Mouse (Mus musculus) ZHBTc4 (cell line): ENCODE data around the gene Saxo1.
A peak's percentile ranks its signal among the peaks of the same experiment; 100 is the strongest.

Experiments used
- DNase-seq: peaks from one replicate; pipeline ENCODE4 v3.0.0-alpha.2; 2011; ENCODE audit warnings: low read depth, low spot score

The Saxo1 gene

DNA sequence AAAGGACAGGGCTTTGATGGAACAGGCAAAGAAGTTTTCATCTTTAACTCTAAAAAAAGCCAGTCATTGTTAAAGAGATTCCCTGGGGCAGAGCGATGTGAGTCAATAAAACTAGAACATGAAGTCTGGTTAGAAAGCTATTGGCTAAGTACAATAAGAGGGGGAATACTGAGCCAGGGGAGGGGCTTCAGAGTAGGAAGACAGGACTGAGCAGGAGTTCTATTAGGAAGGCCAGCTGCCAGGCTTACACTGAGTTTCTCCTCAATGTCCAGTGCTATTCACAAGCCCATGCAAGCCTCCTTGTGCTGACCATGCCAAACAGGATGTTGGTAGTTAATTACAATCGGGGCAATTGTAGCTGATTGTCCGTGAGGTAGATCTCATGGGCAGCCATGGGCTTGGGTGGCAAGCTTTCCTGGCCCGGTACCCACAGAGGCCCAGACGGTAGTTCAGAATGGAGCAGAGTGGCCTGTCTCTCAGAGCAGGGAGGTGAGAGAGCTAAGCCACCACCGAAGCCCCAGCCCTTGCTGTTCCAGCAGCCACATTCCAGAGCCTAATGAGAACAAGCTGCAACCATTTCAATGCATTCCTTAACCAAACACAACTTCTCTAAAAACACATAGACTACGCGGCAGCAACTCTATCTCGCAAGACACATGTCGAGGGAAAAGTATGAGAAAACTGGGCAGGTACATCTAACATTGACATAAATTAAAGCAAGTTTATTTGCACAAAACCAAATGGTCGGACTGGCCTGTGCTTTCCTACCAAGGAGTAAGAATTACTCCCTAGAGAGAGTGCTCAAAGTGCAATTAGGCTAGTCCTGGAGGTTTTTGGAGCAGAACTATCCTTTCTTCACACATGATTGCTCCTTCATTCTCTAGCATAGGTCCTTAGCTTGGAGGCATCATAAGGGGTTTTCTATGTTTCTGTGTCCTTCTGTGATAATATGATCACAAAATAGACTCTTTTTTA is 30.7 kb downstream of the Saxo1 start:
- no peak for DNase-seq

DNA sequence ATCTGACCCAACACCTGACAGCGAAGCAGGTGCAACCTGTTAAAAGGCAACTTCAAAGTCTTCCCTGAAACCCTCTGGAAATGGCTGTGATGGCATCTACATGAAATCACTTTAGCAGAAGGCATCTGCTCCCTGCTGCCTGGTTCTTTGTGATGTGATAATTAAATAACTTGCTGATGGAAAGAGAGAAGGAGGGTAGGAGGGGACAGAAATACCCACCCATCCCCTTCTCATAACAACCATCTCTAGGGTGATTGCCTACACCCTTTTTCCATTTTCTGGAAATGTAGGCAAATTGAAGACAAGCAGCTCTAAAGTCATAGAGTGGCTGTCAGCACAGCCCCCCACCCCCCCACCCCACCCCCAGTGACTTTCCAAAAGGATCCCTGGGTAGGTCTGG is 33.6 kb downstream of the Saxo1 start:
- DNase-seq: no peak

DNA sequence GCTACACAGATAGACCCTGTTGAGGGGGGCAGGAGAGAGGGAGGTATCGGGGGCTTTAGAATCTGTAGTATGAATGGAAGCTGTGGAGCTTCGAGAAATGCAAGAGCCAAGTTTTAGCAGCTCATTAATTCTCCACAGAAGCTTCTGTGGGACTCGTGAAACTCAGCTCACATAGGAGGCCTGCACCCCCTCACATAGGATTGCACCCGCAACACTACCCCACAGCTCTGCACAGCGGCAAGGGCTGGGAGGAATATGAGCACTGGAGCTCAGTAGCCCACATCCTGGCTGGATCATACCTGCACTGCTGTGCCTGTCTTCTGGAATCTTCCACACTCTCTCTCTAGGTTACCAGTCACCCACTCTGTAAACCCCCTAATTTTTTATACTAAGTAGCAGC is 34.4 kb downstream of the Saxo1 start:
- no peak for DNase-seq

DNA sequence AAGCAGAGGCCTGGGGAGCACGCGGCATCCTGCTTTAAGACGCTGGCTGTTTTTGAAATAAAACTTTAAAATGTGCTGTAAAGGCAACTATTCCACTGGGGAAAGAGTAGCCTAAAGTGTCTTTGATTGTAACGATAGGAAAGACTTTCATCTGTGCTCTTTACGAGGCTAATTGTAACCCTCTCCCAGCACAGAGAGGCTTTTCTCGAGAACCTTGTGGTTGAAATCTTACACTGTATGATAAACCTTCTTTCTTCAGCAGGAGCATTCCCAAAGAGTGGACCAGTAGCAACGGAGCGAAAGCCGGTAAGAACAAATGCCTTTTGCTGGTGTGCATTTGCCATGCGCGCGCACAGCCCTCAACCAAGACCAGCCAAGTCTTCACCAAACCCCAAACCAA is 37.4 kb downstream of the Saxo1 start:
- no peak for DNase-seq

DNA sequence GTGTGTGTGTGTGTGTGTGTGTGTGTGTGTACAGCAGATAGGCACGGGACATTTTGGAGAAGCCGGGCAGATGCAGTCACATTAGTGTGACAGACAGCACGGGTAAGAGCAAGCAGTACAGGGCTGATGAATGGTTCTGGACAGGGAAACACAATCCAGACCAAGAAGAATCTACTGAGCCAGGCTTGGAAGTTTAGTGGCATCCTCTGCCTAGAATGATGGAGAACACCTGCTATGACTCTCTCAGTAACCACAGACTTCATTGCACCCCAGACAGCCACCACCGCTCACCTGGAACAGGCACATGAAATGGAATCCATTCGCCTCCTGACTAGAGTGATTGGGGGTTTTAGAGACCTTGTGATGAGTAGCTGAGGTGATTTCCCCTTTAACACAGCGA is 38.2 kb downstream of the Saxo1 start:
- no peak for DNase-seq

DNA sequence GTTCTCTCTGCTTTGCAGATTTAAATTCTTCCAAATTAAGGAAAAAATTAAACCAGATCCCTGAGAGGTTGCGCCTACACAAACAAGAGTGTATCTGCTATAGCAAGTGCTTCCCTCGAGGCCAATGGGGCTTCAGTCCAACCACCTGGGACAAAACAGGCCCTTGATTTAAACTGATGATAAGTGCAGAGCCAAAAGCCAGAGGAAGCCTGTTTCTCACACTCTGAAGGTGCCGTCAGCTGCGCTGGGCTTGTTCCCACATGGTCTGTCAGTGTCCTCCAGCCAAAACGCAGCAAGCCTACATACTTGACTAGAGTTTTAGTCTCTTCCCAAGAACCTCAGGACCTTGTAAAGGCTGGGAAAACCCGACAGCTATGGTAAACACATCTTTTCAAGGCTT is 53.5 kb downstream of the Saxo1 start:
- DNase-seq: no peak

DNA sequence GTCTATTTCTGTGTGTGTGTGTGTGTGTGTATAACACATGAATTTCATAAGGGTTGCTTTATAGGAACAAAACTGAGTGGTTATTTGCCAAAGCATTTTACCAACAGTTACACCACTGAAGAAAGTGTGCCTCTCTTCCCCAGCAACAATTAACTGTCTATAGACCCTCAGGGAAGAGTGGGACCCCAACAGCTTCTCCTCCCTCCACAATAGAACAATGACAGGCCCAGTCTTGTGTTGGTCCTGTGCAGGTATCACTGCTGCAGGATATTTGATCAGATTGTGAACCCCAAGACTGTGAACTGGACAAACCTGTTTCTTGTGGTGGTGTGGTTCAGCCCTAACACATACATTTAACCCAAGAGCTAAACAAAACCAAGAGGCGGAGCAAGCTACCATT is 58.6 kb downstream of the Saxo1 start:
- DNase-seq: no peak

DNA sequence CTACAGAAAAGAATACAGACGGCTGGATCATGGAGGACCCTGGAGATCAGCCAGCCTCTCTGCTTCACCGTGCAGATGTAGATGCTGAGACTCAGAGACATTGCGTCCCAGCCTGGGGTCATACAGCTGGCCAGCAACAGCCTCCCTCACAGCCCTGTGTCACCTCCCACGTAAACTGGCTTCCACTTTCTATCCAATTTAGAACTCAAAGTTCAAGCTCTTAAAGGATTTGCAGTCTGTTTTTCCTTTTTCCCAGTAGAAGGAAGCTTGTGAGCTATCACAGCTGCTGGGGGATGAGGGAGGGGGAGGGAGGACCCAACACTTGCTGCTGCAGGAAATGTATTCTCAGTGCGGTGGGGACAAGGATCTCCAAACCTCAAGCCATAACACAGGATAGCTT is 59.4 kb downstream of the Saxo1 start:
- DNase-seq: no peak

DNA sequence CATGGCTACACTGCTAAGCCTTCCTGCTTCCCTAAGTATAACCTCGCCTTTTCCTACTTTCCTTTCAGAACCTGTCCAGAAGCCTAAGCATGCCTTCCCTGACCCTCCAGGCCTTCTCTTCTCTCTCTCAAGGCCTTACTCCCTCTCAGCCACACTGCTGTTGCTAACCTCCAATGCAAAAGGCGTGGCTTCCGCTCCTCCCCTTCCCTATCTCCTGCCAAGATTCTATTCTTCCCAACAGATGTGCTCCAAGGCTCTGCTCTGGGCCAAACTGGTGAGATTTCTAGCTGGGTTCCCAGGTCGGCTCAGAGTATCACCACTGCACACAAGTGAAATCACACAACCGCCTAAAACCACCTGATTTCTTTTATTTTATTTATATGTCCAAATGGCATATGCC is 69.0 kb downstream of the Saxo1 start:
- peak; percentile 25 for DNase-seq

DNA sequence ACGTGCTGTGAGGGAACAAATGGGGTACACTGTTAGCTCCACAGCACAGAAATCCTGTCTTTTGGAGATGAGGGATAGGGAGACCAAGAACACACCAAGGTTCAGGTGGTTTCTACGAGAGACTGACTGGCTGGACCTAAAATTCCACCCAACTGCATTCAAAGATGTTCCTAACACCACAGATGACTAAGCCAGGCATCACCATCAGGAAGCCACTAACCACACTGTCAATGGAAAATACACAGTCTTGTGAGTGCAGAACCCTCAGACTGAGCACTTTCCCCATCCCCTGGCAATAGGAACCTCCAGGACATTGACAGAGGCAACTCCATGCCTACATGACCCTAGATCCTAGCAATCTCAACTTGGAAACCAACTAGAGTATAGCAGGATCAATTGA is 71.2 kb downstream of the Saxo1 start:
- DNase-seq: no peak

DNA sequence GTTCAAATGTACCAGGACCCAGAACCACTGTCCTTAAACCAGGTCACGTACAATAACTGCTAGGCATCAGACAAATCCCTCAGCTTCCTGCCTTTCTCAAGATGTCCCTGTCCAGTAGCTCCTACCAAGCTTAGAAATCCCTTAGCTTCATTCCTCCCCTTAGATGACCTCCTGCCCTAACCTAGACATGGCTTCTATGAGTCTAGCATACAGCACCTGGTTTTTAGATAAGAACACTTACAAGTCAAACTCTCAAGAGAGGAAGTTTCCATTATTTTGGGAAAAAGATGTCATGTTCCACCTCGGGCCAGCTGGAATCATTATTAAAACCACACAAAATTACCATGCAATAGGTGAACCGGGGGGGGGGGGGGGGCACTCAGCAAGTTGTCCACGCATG is 71.6 kb downstream of the Saxo1 start:
- no peak for DNase-seq

DNA sequence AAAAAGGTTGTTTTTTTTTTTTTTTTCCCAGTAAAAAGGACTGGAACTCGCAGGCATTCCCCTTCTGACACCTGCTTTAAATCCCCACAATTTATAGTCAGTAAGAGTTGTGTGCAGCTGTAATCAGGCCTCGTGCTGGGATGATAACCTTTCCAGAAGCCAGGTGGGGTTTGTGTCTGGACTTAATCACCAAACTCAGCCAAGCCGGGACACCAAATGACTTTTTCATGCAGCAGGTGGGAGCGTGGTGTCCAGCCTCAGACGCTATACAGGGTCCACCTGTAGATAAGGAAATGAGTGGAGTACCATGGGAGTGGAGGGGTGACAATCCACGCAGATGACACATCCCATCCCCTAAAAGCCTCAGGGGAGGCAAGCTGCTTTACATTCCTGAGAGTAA is 73.1 kb downstream of the Saxo1 start:
- DNase-seq: no peak

DNA sequence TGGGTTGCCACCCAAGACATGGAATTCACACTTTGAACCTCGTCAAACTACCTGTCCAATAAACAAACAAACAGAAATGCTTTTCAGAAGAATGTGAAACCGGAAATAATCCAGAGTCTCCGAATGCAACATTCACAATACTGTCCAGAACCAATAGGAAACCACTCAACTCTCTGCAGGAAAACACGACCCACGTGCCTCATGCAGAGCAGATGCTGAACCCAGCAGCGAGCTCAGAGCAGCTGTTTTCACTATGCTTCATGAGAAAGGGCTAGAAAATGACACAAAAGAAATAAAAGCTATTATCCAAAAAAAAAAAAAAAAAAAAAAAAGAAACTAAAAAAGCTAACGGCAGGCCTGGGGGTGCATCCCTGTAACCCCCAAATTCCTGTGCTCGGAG is 74.4 kb downstream of the Saxo1 start:
- DNase-seq: no peak

DNA sequence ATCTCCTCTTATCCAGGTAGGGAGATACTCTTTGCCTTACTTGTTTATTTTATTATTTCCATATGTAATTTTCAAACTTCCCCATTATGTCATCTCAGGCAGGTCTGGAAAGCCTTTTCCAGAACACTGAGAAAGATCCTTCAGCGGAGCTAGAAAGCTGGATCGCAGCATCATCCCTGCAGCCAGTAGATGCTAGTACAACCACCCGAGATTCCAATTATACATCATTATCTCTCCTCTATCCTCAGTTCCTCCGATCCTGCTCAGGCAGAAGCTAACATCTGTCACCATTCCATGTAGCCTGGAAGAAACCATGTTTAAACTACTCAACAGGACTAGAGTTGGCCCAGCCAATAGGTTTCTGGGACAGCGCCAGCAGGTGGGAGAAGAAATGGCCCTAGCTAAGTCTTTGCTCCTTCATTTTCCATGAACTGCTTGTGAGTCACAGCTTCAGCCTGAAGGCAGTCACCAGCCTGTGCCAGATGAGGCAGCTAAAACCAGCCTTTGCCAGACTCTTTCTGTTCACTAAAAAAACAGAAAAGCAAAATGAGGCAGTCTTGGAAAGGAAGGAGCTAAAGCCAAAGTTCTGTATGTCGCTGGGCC is 75.0 kb downstream of the Saxo1 start:
- DNase-seq: no peak

DNA sequence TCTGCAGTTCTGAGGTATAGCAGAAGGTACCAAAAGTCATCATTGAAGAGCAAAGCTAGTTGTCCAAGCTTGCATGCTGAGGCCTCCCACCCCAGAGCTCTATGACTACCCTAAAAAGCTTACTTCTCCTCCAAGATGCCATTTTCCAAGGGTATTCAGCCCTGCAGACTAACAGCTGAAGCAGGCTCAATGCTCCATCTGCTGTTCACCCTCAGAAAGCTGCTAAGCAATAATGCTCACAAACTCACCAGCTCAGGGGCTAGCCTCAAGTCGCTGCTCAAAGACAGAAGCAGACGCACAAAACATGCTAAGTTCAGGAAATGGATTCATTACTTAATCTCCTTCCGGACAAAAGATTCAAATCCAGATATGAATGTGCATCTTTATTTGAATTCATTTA is 77.2 kb downstream of the Saxo1 start:
- no peak for DNase-seq

DNA sequence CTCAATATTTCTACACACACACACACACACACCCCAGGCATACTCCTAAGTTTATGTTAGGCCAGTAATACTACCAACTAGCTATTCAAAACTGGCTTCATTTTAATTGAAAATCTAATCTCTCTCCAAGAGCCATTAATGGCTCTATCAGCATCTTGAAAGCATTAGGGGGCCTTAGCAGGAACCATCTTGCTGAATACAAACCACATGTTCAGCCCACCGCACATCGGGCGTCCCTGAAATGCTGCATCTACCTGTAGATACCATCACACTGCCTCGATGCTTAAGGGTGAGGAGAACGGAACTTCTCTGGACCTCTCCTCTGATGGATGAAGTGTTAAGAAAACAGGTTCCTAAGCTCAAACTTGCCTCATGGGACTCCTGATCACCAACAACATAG is 93.3 kb downstream of the Saxo1 start:
- no peak for DNase-seq

DNA sequence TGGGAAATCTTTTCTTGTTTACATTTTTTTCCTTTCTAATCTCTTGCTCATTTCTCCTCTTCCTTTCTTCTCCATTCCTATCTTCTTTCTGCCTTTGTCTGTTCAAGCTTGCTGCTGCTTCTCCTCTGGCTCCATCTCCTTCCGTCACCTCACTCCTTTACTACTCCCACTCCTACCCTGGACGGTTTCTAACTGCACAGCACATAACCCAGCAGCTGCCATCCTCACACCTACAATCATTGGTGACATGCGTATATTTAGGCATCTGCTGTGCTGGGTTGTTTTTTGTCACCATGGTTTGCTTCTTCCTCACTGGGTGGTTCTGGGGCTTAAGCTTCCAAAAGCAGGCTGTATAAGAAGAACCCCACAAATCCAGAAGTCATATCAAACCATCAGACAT is 107.7 kb downstream of the Saxo1 start:
- no peak for DNase-seq

DNA sequence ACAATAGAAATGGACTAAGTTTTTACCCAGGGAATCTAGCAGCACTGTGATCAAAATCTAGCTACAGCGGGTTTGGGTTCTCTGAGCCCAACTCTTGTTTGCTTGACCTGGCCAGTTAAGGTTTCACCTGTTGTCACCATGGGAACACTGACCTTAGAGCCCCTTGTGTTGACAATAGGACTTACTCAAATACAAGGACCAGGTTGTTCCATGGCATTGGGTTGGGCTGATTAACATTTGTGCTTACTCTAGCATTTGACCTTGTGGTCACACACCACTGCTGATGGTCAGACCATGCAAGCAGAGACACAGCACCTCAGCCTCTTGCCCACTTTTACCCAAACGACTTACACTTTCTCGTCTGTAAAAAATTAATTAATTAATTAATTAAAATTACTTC is 121.8 kb downstream of the Saxo1 start:
- peak; percentile 6 for DNase-seq

DNA sequence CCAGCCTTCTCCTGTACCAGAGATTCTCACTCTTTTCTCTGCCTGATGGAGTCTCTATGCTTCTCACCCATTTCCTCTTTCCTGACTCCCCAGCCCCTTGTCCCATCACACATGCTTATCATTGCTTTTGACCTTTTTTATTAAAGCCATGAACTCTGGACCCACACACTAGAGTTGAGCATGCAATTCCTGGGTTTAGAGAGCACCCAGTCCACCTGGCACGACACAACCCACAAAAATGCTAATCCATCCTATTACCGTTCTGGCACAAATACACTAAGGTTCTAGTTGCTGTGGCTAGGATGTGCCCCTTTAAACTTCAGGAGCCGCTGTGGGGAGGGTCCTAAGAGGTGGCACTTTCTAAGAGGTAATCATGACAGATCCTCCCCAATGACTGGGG is 122.5 kb downstream of the Saxo1 start:
- DNase-seq: no peak

DNA sequence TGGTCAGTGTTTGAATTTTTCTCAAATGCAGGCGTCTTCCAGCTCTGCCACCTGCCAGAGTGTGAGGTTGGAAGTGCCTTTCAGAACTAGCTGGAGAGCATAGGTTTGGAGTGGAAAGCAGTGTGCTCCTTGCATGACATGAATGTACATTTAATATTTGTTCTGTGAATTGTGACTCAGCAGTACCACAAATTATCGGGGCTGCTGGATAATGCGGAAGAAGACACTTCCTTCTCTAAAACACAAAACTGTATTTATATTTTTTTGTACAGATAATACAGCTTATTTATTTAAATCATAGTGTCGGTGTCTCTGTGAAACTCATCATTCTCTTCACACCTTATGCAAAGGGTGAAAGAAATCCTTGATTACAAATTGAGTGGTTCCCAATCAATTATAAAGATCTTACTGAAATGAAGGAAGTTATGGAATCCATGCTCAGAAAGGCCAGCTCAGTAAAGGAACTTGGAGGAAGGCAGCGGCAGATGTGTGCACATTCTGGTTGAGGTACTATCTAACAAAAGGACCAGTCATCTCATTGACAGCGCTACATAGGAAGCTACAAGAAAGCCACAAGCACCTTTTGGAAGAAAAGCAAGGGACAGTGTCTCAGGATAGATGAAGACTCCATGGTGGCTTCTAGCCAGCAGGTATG is 129.9 kb downstream of the Saxo1 start:
- DNase-seq: no peak

DNA sequence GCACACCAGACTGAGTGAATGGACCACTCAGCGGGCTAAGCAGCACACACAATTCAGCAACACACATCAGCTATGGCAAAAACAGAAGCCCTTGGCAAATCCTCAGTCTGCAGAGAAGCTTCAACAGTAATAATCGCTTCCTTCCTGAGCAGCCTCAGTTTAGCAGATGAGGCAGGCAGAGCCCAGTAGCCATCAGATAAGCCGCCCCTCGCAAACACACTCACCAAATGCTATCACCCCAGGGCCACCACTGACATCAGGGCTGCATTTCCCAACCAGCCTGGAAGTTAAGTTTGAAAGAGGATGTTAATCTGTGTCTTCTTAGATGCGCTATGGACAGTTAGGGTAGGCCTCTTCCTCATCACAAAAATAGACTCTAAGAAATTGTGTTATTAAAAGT is 130.8 kb downstream of the Saxo1 start:
- no peak for DNase-seq

DNA sequence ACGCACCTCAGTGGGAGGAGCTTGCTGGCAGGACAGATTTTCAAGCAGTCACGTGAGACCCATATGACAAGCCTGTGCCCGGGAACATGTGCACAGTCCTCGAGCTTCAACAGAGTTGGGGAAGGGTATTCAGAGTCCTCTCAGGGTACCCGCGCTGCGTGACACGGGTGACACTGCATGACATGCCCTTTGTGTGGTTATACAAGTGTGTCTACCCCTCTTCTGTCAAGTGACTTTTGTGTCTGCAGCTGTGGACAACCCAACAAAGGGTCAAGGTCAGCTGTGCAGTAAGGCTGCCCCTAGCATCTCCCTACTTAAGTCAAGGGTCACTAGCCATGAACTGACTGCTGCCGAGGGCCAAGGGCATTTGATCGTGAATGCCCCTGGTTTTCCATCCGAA is 131.6 kb downstream of the Saxo1 start:
- peak; percentile 13 for DNase-seq

DNA sequence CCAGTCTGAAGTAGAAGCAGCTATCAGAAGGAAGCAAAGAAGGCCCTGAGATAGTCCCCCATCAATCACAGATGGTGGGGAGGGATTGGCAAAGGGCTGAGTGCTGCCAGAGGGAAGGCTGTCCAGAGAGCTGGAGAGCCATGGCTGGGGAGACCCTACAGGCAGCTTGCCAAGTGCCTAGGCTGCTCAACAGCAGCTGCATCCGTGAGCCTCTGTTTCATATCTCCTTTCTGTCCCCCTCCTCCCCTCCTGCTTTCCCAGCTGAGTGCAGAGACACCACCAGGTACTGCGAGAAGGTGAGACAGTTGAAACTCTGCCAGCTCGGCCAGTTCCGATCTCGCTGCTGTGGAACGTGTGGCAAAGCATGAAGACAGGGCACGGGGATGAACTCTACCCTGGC is 132.5 kb downstream of the Saxo1 start:
- DNase-seq: no peak
